Mouse (Mus musculus) B cell, adult 2 months (primary cell): Measurements from ENCODE around the gene Plxnd1.

Experiments used
- DNase-seq, 2 experiments: peaks; one replicate each; pipeline ENCODE4 v3.0.0; 2022

The Plxnd1 gene

GRCm38 (mm10) chr6:115977810-115978209 is 17.0 kb downstream of the Plxnd1 start:
- DNase-seq: no peak

- DNase-seq: no peak
Observed at GRCm38 (mm10) chr6:115975606-115976005, 19.2 kb downstream of the Plxnd1 start.

GRCm38 (mm10) chr6:115973881-115974662 is 20.7 kb downstream of the Plxnd1 start:
- no peak for DNase-seq

- DNase-seq: no peak
Observed at GRCm38 (mm10) chr6:115973139-115973875, 21.5 kb downstream of the Plxnd1 start.

- DNase-seq: no peak
Observed at GRCm38 (mm10) chr6:115972083-115972764, 22.6 kb downstream of the Plxnd1 start.

GRCm38 (mm10) chr6:115971273-115972060 is 23.3 kb downstream of the Plxnd1 start:
- no peak for DNase-seq

- DNase-seq: peak; percentile 45 to 47
Observed at GRCm38 (mm10) chr6:115969952-115970351, 24.9 kb downstream of the Plxnd1 start.

- DNase-seq: no peak
Observed at GRCm38 (mm10) chr6:115969103-115969502, 25.7 kb downstream of the Plxnd1 start.

- no peak for DNase-seq
Observed at GRCm38 (mm10) chr6:115968700-115969099, 26.1 kb downstream of the Plxnd1 start.

GRCm38 (mm10) chr6:115968086-115968485 is 26.7 kb downstream of the Plxnd1 start:
- no peak for DNase-seq

- no peak for DNase-seq
Observed at GRCm38 (mm10) chr6:115967291-115967880, 27.4 kb downstream of the Plxnd1 start.

- no peak for DNase-seq
Observed at GRCm38 (mm10) chr6:115966227-115966966, 28.4 kb downstream of the Plxnd1 start.

- no peak for DNase-seq
Observed at GRCm38 (mm10) chr6:115963656-115964055, 31.1 kb downstream of the Plxnd1 start.

- no peak for DNase-seq
Observed at GRCm38 (mm10) chr6:115962439-115963085, 32.2 kb downstream of the Plxnd1 start.

- no peak for DNase-seq
Observed at GRCm38 (mm10) chr6:115961743-115962142, 33.1 kb downstream of the Plxnd1 start.

- no peak for DNase-seq
Observed at GRCm38 (mm10) chr6:115960322-115960721, 34.5 kb downstream of the Plxnd1 start.

GRCm38 (mm10) chr6:115959151-115959691 is 35.6 kb downstream of the Plxnd1 start:
- DNase-seq: no peak

- no peak for DNase-seq
Observed at GRCm38 (mm10) chr6:115958445-115958844, 36.4 kb downstream of the Plxnd1 start.

- no peak for DNase-seq
Observed at GRCm38 (mm10) chr6:115957681-115958080, 37.1 kb downstream of the Plxnd1 start.

- no peak for DNase-seq
Observed at GRCm38 (mm10) chr6:115956922-115957601, 37.7 kb downstream of the Plxnd1 start.
